Mouse (Mus musculus): ENCODE data around the gene Slc35c1.

DNA sequence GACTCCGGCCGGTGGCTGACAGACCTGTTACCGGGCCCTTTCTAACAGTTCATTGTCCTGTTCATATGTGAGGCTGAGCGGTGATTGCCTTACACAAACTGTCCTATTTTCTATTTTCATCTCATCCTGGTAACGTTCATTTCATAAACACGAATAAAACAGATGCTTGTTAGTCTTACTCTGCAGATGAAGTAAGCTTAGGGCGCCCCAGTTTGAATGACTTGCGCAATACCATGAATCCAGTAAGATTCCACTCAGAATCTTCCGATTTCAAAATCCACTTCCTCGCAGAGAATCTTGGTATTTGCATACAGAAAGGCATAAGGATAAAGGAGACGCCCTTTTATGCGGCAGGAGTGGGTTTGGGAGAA is 26.0 kb downstream of the Slc35c1 start:
- TF ChIP-seq CTCF (IDR thresholded peaks at IDR 0.05; ENCODE audit: low read depth, low read length): no peak
- TF ChIP-seq POLR2A (IDR thresholded peaks at IDR 0.05; ENCODE audit: insufficient read depth, low read length): no peak
